Mouse (Mus musculus) kidney, adult 18-20 months (tissue): ENCODE measurements at regions not wholly inside any gene's neighbourhood (a gene's known extent, or its start where the extent isn't known, plus 50 kb on each side); places are given as distances from the start of the nearest gene placed in this dataset.

ENCODE experiments used
- DNase-seq: peaks from one replicate; pipeline ENCODE4 v3.0.0; 2021

GRCm38 (mm10) chr1:41271111-41271730 lies 465.8 kb downstream of the Tmem182 start:
- no peak for DNase-seq

GRCm38 (mm10) chr1:41274573-41275270 lies 469.3 kb downstream of the Tmem182 start:
- DNase-seq: no peak

GRCm38 (mm10) chr1:41275271-41275624 lies 469.8 kb downstream of the Tmem182 start:
- no peak for DNase-seq

- DNase-seq: no peak
These were observed 470.2 kb downstream of the Tmem182 start for GRCm38 (mm10) chr1:41275642-41276041.

GRCm38 (mm10) chr1:41276303-41276702 lies 470.9 kb downstream of the Tmem182 start:
- no peak for DNase-seq

GRCm38 (mm10) chr1:41285221-41285620 lies 479.8 kb downstream of the Tmem182 start:
- DNase-seq: no peak

GRCm38 (mm10) chr1:41286221-41286620 lies 480.8 kb downstream of the Tmem182 start:
- no peak for DNase-seq

GRCm38 (mm10) chr1:41326861-41327480 lies 521.6 kb downstream of the Tmem182 start:
- DNase-seq: no peak

- no peak for DNase-seq
These were observed 544.7 kb downstream of the Tmem182 start for GRCm38 (mm10) chr1:41349798-41350758.

- DNase-seq: no peak
These were observed 553.7 kb downstream of the Tmem182 start for GRCm38 (mm10) chr1:41359061-41359460.

GRCm38 (mm10) chr1:41361512-41361911 lies 556.1 kb downstream of the Tmem182 start:
- no peak for DNase-seq

- DNase-seq: no peak
These were observed 574.6 kb downstream of the Tmem182 start for GRCm38 (mm10) chr1:41380013-41380412.

GRCm38 (mm10) chr1:41381487-41381886 lies 576.1 kb downstream of the Tmem182 start:
- no peak for DNase-seq

- no peak for DNase-seq
These were observed 579.3 kb downstream of the Tmem182 start for GRCm38 (mm10) chr1:41384731-41385130.

GRCm38 (mm10) chr1:41386435-41386834 lies 581.0 kb downstream of the Tmem182 start:
- no peak for DNase-seq

- peak; percentile 5 for DNase-seq
These were observed 584.9 kb downstream of the Tmem182 start for GRCm38 (mm10) chr1:41390102-41390884.

- DNase-seq: no peak
These were observed 585.7 kb downstream of the Tmem182 start for GRCm38 (mm10) chr1:41391071-41391470.

GRCm38 (mm10) chr1:41393287-41393686 lies 587.9 kb downstream of the Tmem182 start:
- DNase-seq: no peak

- no peak for DNase-seq
These were observed 589.7 kb downstream of the Tmem182 start for GRCm38 (mm10) chr1:41395081-41395480.

GRCm38 (mm10) chr1:41410533-41410932 lies 605.1 kb downstream of the Tmem182 start:
- no peak for DNase-seq

GRCm38 (mm10) chr1:41411641-41412040 lies 606.2 kb downstream of the Tmem182 start:
- no peak for DNase-seq

GRCm38 (mm10) chr1:41412078-41412477 lies 606.7 kb downstream of the Tmem182 start:
- DNase-seq: no peak
